Mouse (Mus musculus) liver, embryonic 11.5 days (tissue): Measurements from ENCODE around the gene Slco1a5. TPM values are rescaled to one million over a fixed set of nuclear protein-coding genes. Genes with fewer than 3 reads are reported as not detected.
"Not testable (repeated sequence)": the region's sequence is repeated elsewhere in the genome, so short reads cannot be mapped to it uniquely, and the experiment has no call there.

ENCODE experiments used
- ATAC-seq: fragments of 200-750 bp; cut with Nextera tagmentation; replicated peaks from 2 replicates; pipeline ENCODE4 v1.8.0; 2017; ENCODE audit warnings: moderate number of reproducible peaks, mild to moderate bottlenecking, moderate TSS enrichment, moderate library complexity; ENCODE audit not compliant: low FRiP score
- DNase-seq: peaks from one replicate; pipeline ENCODE4 v3.0.0-alpha.2; 2017; ENCODE audit warnings: low spot score
- H3K27ac ChIP-seq: fragments of 300-500 bp; sonication (generic); 2 replicates; pipeline ENCODE4 v1.5.1; 2014; ENCODE audit warnings: mild to moderate bottlenecking, low read depth, low read length, control low read depth
- H3K27me3 ChIP-seq: fragments of 300-500 bp; sonication (generic); replicated peaks from 2 replicates; pipeline ENCODE4 v1.6.1; 2014; ENCODE audit warnings: low read length, mixed read lengths; ENCODE audit not compliant: control insufficient read depth, insufficient read depth
- H3K36me3 ChIP-seq: fragments of 300-500 bp; sonication (generic); 2 replicates; pipeline ENCODE4 v1.6.1; 2014; ENCODE audit warnings: mild to moderate bottlenecking, low read length, moderate library complexity, mixed read lengths; ENCODE audit not compliant: control insufficient read depth, insufficient read depth
- H3K4me1 ChIP-seq: fragments of 300-500 bp; sonication (generic); replicated peaks from 2 replicates; pipeline ENCODE4 v1.6.1; 2014; ENCODE audit warnings: low read length, mixed read lengths; ENCODE audit not compliant: control insufficient read depth, insufficient read depth
- H3K4me2 ChIP-seq: fragments of 300-500 bp; sonication (generic); 2 replicates; pipeline ENCODE4 v1.6.1; 2014; ENCODE audit warnings: mild to moderate bottlenecking, control low read depth, moderate library complexity
- H3K4me3 ChIP-seq: fragments of 300-500 bp; sonication (generic); 2 replicates; pipeline ENCODE4 v1.5.1; 2014; ENCODE audit warnings: low read depth, low read length, control low read depth
- H3K9ac ChIP-seq: fragments of 300-500 bp; sonication (generic); 2 replicates; pipeline ENCODE4 v1.6.1; 2014; ENCODE audit warnings: low read depth, low read length, control low read depth
- H3K9me3 ChIP-seq: fragments of 300-500 bp; sonication (generic); 2 replicates; pipeline ENCODE4 v1.6.1; 2016; ENCODE audit warnings: low read length, inconsistent platforms, mixed read lengths; ENCODE audit not compliant: control insufficient read depth
- WGBS: fragments of 180-500 bp; shearing (Covaris S2); extraction: QIAGEN DNeasy Blood & Tissue Kit; methylation state at CpG from one replicate; pipeline ENCODE4 v1.1.7; 2014; 5-methylcytosine and 5-hydroxymethylcytosine counted together
- polyA plus RNA-seq: library from polyadenylated mRNA; unstranded; fragments of >200 nt; fragmentation: Nextera tagmentation; extraction: Ambion mirVana; gene quantifications from 2 replicates; pipeline ENCODE4 v1.2.1, GENCODE M21; 2014

The Slco1a5 gene
- polyA plus RNA-seq, 1 experiment from 2014 or later: not detected

DNA sequence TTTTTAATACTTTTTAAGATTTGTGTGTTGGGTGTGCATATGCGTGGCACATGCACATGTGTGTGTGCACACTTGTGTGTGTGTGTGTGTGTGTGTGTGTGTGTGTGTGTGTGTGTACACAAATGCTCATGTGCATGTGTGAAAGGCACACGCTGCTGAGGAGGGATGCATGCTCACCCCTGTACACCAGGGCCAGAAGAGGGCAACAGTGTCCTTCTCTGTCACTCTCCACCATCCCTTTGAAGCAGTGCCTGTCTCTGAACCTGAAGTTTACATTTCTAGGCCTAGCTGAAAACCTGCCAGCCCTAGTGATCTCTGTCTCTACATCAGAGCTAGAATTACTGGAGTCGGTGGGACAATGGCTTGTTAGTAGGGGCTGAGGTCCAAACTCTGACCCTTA is 3.8 kb upstream of the Slco1a5 start:
- Histone ChIP-seq H3K36me3 (no peaks in the 10 kb centered on the region), H3K4me3 (no peak overlapping the region), H3K4me2 (no peak overlapping the region), H3K27ac (no peak overlapping the region), H3K9me3 (no peaks in the 10 kb centered on the region), H3K27me3 (no peaks in the 10 kb centered on the region), H3K9ac (no peak overlapping the region), H3K4me1 (no peaks in the 10 kb centered on the region)
- WGBS: 67% methylated on average over 3 of the region's 3 CpGs
- ATAC-seq: 0 out of 2 replicates have a peak, but pooled peaks have one; percentile 30
- no peak for DNase-seq

DNA sequence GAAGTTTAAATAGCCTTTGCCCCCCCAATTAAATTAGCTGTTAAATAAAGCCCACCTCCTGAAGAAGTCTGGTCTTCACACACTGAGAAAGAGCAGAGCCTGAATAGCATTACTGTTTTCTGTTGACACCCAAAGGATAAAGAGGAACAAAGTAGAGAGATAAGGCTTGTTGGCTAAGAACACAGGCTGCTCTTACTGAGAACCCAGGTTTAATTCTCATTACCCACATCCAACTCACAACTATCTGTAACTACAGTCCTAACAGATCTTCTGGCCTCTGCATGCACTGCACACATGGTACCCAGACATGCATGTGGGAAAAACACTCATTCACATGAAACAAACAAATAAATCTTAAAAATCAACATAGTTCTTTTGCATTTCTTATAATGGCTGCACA is 5.7 kb downstream of the Slco1a5 start:
- Histone ChIP-seq H3K9me3 (no peaks in the 10 kb centered on the region), H3K36me3 (no peaks in the 10 kb centered on the region), H3K4me3 (no peak overlapping the region), H3K4me1 (no peaks in the 10 kb centered on the region), H3K27me3 (no peaks in the 10 kb centered on the region), H3K27ac (no peak overlapping the region), H3K9ac (no peak overlapping the region), H3K4me2 (no peak overlapping the region)
- ATAC-seq: no peak
- DNase-seq: no peak

DNA sequence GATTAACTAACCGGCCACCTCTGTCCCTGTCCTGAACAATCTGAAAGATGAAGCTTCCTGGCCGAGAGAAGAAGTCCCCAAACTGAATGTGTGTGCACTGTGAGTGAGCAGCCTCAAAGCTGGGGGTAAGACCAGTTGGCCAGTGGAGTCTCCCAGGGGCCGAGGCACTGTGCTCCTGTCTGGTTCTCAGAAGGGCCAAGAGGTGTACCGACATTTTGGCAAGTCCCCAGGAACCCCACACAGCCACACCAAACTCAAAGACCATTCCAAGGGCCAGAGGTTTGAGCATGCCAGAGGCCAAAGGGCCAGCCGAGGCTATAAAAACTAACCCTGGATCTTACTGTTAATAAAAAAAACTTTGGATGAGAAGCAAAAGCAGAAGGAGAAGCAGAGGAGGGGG is 8.5 kb downstream of the Slco1a5 start:
- Histone ChIP-seq H3K27me3 (no peaks in the 10 kb centered on the region), H3K4me1 (no peaks in the 10 kb centered on the region), H3K4me3 (no peak overlapping the region), H3K4me2 (no peak overlapping the region), H3K9me3 (peaks cover 4% of the 10 kb centered on the region; the same call in 1 of the 2 replicates), H3K36me3 (no peaks in the 10 kb centered on the region), H3K27ac (no peak overlapping the region), H3K9ac (no peak overlapping the region)
- 73% methylated on average over 5 of the region's 5 CpGs for WGBS
- DNase-seq (no peak), ATAC-seq (no peak)

- ATAC-seq (no peak), DNase-seq (no peak)
- Histone ChIP-seq H3K9ac (no peak overlapping the region), H3K4me3 (no peak overlapping the region), H3K27me3 (no peaks in the 10 kb centered on the region), H3K4me1 (no peaks in the 10 kb centered on the region), H3K4me2 (no peak overlapping the region), H3K9me3 (peaks cover 4% of the 10 kb centered on the region; the same call in 1 of the 2 replicates), H3K27ac (no peak overlapping the region), H3K36me3 (no peaks in the 10 kb centered on the region)
Observed at GRCm38 (mm10) chr6:142305076-142305475, 17.7 kb downstream of the Slco1a5 start.

- no peaks in the 10 kb centered on the region for H3K36me3 ChIP-seq
- no peak within 1 kb of the TSS for H3K27ac ChIP-seq
- 61% methylated on average over 4 of the region's 4 CpGs for WGBS
- no peak within 1 kb of the TSS for H3K4me3 ChIP-seq
- no peaks in the 10 kb centered on the region for H3K27me3 ChIP-seq
- no peak for DNase-seq
- no peaks in the 10 kb centered on the region for H3K4me1 ChIP-seq
- H3K4me2 ChIP-seq: no peak within 1 kb of the TSS
- H3K9ac ChIP-seq: no peak within 1 kb of the TSS
- ATAC-seq: no peak
- H3K9me3 ChIP-seq: no peaks in the 10 kb centered on the region
Observed at GRCm38 (mm10) chr6:142298098-142298497, 24.7 kb downstream of the Slco1a5 start, which contains the start of gene Iapp. TSS of gene Iapp (plus strand) at chr6:142298423.

DNA sequence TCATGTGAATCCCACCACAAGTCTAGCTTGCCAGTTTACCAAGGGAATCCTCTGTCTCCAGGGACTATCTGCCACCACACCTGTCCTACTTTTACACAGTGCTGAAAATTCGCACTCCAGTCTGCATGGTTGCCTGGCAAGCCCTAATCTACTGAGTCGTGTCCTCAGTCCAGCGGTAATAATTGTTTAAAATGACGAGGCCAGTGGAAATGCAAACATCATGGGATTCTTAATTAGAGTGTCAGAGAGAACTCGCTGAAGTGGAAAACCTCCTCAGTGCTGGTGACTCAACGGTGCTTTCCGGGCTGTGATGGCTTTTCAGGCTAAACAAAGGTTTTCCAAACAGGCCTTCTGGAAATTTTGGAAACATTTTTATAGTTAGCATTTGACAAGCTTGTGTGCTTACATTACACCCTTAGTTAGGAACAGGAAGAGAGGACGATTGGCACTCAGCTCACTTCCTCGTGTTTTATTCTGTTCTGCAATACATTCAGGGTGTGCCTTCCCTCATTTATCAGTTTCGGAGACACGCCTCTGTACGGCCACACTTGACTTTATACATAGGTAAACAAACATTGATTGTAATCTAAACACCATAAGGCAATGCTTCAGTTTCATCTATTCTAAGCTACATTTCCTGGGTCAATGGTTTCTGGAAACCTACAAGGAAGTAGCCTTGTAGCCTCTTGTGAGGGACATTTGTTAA is 33.2 kb downstream of the Slco1a5 start:
- Histone ChIP-seq H3K4me3 (no peak overlapping the region), H3K9me3 (no peaks in the 10 kb centered on the region), H3K36me3 (no peaks in the 10 kb centered on the region), H3K4me2 (no peak overlapping the region), H3K27ac (no peak overlapping the region), H3K9ac (no peak overlapping the region), H3K4me1 (no peaks in the 10 kb centered on the region), H3K27me3 (no peaks in the 10 kb centered on the region)
- WGBS: 78% methylated on average over 12 of the region's 12 CpGs
- DNase-seq: no peak
- ATAC-seq: no peak

DNA sequence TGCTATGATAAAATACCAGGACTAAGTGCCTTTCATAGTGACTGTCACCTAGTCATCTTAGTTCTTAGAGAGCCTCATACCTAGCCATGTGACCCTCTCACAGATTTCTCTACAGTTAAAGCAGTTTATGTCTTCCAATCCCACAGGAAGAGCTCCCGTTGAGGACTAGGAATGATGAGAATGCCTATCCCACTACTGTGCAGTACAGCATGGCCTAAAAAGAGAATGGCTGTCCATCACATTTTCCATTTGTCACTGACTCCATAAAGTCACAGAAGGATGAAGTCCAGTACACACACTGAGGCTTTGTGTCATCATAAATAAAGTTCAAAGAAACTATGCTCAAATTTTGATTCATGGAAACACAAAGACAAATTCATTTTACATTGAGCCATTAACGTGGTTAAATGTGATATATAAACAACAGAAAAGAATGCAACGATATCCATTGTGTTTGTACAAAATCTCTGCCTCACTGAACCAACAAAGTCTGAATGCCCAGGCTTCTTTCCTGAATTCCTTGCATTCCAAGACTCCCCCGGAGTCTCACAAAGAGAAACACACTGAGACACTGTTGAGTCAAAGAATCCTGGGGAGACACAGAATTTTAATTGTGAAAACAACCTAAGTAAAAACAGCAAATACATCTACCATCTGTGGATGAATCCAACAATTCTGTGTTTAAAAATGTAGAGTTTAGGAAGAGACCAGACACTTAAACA is 46.9 kb downstream of the Slco1a5 start:
- ATAC-seq (no peak), DNase-seq (no peak)
- Histone ChIP-seq H3K27me3 (no peaks in the 10 kb centered on the region), H3K27ac (no peak overlapping the region), H3K4me1 (no peaks in the 10 kb centered on the region), H3K9ac (no peak overlapping the region), H3K9me3 (no peaks in the 10 kb centered on the region), H3K36me3 (no peaks in the 10 kb centered on the region), H3K4me2 (no peak overlapping the region), H3K4me3 (no peak overlapping the region)
- WGBS: 38% methylated on average over 4 of the region's 4 CpGs

DNA sequence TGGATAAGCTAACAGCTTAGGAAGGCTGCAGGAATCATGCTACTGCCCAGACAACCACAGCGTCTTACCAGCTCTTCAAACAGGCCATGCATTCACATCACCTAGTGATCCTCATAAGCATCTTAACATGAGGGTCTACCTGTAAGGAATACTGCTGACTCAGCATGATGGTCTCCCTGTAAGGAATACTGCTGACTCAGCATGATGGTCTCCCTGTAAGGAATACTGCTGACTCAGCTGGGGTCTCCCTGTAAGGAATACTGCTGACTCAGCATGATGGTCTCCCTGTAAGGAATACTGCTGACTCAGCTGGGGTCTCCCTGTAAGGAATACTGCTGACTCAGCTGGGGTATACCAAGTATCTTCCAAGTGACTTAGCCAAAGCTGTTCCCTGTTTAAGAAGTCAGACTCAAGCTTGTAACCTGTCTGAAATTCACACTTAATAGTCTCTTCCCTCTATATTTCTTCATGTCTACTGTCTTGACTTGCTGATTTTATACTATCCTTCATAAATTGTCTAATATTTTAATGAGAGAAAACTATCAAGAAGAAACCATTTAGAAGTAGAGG is 72.0 kb downstream of the Slco1a5 start:
- H3K27me3 ChIP-seq, ATAC-seq, H3K4me2 ChIP-seq, H3K27ac ChIP-seq, H3K4me1 ChIP-seq, H3K4me3 ChIP-seq, H3K36me3 ChIP-seq, H3K9ac ChIP-seq, H3K9me3 ChIP-seq, DNase-seq: not testable (repeated sequence)
- 86% methylated on average over 1 of the region's 1 CpGs for WGBS
